Mouse (Mus musculus) ES-E14 (cell line): ENCODE measurements around the gene Degs1. TPM values are rescaled to one million over a fixed set of nuclear protein-coding genes. Genes with fewer than 3 reads are reported as not detected.

Experiments
- DNase-seq: peaks from one replicate; pipeline ENCODE4 v3.0.0-alpha.2; 2013; ENCODE audit warnings: low read depth, low spot score
- H3K27ac ChIP-seq: 2 replicates; pipeline ENCODE4 v1.5.1; 2012; ENCODE audit warnings: low read depth, mild to moderate bottlenecking, low read length, moderate library complexity, mixed read lengths; ENCODE audit not compliant: poor library complexity, insufficient read depth, severe bottlenecking
- H3K36me3 ChIP-seq: 2 replicates; pipeline ENCODE4 v1.6.1; 2012; ENCODE audit warnings: mild to moderate bottlenecking, low read length, moderate library complexity, mixed read lengths; ENCODE audit not compliant: control insufficient read depth, poor library complexity, insufficient read depth, severe bottlenecking
- H3K4me1 ChIP-seq, 2 experiments: fragments of 150-350 bp in 1 of 2; sonication (generic) in 1 of 2; 2 replicates each; pipeline ENCODE4 v1.6.1; 2012; ENCODE audit warnings: low read length in 2 of 2, mild to moderate bottlenecking in 1 of 2, mixed read lengths in 1 of 2; ENCODE audit not compliant: control insufficient read depth in 2 of 2, insufficient read depth in 2 of 2, poor library complexity in 1 of 2
- H3K4me3 ChIP-seq, 2 experiments: fragments of 150-350 bp in 1 of 2; sonication (generic) in 1 of 2; 2 replicates each; pipeline ENCODE4 v1.5.1; 2012; ENCODE audit warnings: low read length in 2 of 2, low read depth in 1 of 2, mild to moderate bottlenecking in 1 of 2, mixed read lengths in 1 of 2; ENCODE audit not compliant: insufficient read depth in 1 of 2, poor library complexity in 1 of 2, severe bottlenecking in 1 of 2
- H3K9ac ChIP-seq: 2 replicates; pipeline ENCODE4 v1.6.1; 2012; ENCODE audit warnings: low read depth, mild to moderate bottlenecking, low read length, mixed read lengths; ENCODE audit not compliant: poor library complexity, insufficient read depth, severe bottlenecking
- H3K9me3 ChIP-seq: fragments of 150-350 bp; sonication (generic); 2 replicates; pipeline ENCODE4 v1.6.1; 2012; ENCODE audit warnings: low read depth, mild to moderate bottlenecking, low read length; ENCODE audit not compliant: control insufficient read depth, insufficient read depth
- CHD2 ChIP-seq: IDR thresholded peaks from 2 replicates; pipeline ENCODE4 v1.6.1; 2014; ENCODE audit warnings: mild to moderate bottlenecking, low read depth, low read length, inconsistent platforms
- MAFK ChIP-seq: IDR thresholded peaks from 2 replicates; pipeline ENCODE4 v1.6.1; 2014; ENCODE audit warnings: mild to moderate bottlenecking, low read depth, low read length, inconsistent platforms; ENCODE audit not compliant: insufficient read depth
- in situ Hi-C, 2 experiments: fragments of 600-800 bp; cut with MboI; formaldehyde crosslinking; loops; one replicate each; pipeline ENCODE4 v1.15.1; 2025; ENCODE audit warnings: low sequenced_read_pairs in 2 of 2, inconsistent platforms in 1 of 2; ENCODE audit not compliant: unreplicated experiment in 2 of 2
- total RNA-seq: library from RNA; depleted of rRNA; stranded (reverse); fragments of 300-350 nt; gene quantifications from 2 replicates; pipeline ENCODE4 v1.2.3, GENCODE M21; 2012; rRNA removed

Degs1 gene
- total RNA-seq, 1 experiment: 126 TPM

- Histone ChIP-seq H3K4me3 (no peak overlapping the region), H3K9me3 (no peaks in the 10 kb centered on the region; the same call in 1 of the 2 replicates), H3K27ac (no peak overlapping the region), H3K4me1 (0 out of 4 replicates have a peak, but pooled peaks cover 0 to 2% of the 10 kb centered on the region in 2 experiments), H3K9ac (no peak overlapping the region), H3K36me3 (no peaks in the 10 kb centered on the region)
- no peak for TF ChIP-seq MAFK
- DNase-seq: no peak
- in situ Hi-C loops: no loop called here
These were observed 55.3 kb downstream of the Degs1 start for GRCm38 (mm10) chr1:182227141-182227963.

- H3K36me3 ChIP-seq: no peaks in the 10 kb centered on the region
- DNase-seq: no peak
- no peak overlapping the region for H3K9ac ChIP-seq
- no peak overlapping the region for H3K4me3 ChIP-seq
- 0 out of 4 replicates have a peak, but pooled peaks cover 0 to 2% of the 10 kb centered on the region in 2 experiments for H3K4me1 ChIP-seq
- no peaks in the 10 kb centered on the region; the same call in 1 of the 2 replicates for H3K9me3 ChIP-seq
- no peak for TF ChIP-seq CHD2
- in situ Hi-C loops: no loop called here
- no peak overlapping the region for H3K27ac ChIP-seq
These were observed 56.3 kb downstream of the Degs1 start for GRCm38 (mm10) chr1:182226261-182226660.

Other genes with a start within 250 kb of the Degs1 start
- 51.3 and 86.7 TPM in 2 replicates for gene Srp9, start 158.1 kb downstream of the Degs1 start, total RNA-seq
- gene Vmn1r1, start 118.3 kb downstream of the Degs1 start, total RNA-seq: 0.04 TPM in 1 of 2 replicates, not detected in the other
- gene Fbxo28, start 58.8 kb upstream of the Degs1 start, total RNA-seq: 25.8 TPM in 2 replicates
- gene Trp53bp2, start 126.4 kb upstream of the Degs1 start, total RNA-seq: 9.4 and 9.5 TPM in 2 replicates
- gene Capn2, start 234.8 kb upstream of the Degs1 start, total RNA-seq: 38.3 and 72.3 TPM in 2 replicates